Mouse (Mus musculus) R1 (cell line): ENCODE measurements around the gene Ick.

ENCODE experiments used
- DNase-seq: peaks from one replicate; pipeline ENCODE4 v3.0.0-alpha.2; 2018; ENCODE audit warnings: low read depth, low spot score

Gene Ick

DNA sequence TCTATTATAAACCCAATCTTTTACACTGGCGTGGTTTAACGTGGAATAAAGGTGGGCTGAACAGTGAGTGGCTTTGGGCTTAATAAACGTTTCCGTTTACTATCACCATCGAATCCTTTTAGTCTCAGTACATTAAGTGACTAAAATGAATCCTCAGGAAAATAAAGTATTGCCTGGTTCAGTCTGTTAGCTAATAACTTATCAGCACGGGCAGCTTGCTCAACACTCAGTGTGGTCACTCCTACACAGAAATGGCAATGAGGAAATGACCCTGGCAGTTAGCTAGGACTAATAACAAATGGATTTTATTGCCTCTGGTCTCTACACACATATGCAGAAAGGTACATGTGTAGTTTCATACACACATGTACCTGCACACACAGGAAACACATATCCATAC is 4.0 kb upstream of the Ick start:
- DNase-seq, result no peak

DNA sequence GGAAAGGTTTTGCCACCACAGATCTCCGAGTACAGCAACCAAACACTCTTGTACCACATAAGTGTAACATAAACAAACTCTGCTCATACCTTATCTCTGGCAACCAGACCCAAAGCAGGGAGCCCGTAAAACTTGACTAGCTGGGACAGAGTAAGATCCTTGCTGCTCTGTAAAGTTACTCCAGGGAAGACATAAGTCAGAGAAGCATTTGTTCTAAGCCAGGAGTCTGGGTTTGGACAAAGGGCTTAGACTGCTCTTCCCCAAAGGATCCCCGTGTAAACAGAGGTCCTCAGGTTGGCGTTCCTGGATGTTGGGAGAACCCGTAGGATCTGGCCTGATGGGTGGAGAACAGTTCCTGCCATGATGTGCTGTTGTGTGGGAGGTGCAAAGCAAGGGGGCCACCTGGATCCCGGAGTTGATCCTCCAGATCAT is 3.5 kb upstream of the Ick start:
- DNase-seq, result no peak

DNA sequence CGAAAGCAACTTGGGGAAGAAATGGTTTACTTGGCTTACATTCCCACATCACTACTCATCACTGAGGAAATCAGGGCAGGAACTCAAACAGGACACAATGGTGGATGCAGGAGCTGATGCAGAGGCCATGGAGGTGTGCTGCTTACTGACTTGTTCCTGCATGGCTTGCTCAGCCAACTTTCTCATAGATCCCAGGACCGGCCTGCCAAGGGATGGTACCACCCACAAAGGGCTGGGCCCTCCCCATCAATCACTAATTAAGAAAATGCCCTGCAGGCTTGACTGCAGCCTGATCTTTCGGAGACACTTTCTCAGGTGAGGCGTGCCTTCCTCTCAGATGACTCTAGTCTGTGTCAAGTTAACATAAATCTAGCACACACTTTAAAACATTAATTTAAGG is 2.2 kb upstream of the Ick start:
- no peak for DNase-seq

DNA sequence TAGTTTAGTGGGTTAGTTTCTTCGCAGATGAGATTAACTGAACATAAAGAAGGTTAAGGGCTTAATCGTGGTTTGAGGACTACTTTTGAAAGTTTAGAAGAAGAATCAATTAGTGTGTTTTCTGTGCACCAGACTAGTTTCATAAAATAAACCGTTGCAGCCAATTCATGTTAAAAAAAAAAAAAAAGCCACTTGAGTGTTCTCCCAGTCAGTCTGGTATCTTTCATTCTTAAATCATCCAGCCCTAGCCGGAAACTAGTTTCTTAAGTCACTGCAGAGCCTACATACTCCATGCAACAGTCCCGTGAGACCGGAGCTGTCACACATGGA is 1.4 kb upstream of the Ick start:
- no peak for DNase-seq

DNA sequence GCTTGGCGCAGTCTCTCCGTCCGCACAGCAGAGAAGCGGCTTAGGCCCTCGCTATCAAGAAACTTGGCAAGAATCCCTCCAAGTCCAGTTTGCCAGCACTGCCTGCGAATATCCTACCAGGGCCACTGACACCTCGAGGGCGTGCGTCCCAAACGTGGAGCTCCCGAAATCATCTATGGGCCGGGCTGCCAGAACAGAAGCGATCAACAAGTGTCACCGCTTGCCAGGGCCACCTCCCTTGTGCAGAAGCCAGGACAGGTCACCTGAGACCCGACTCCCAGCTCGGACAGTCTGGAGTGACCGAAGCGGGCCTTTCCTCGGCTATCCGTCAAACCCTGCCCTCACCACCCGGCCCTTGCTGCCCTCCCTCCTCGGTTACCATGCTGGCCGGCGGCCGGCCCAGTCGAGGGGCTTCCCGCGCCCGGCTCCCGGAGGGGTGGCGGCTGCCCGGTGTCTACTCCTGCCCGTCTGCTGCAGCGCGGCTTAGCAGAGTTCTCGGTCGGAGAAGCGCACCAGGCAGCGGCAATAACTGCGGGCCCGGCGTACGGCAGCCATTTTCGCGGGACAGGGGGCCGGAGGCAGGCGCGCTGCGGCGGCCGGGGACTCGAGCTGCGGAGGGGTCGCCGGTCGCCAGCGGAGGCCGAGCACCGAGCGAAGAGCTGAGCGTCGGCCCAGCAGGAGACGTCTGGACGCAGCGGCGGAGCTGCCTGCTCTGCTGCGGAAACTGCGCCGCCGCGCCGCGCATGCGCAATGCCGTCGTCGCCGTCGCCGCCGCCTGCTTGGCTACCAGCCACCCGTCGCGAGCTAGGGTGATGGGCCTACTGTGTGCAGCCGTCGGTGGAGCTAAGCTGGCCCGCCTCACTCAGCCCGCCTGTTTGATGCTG is 838 bp upstream of the Ick start:
- peak; percentile 75 for DNase-seq

DNA sequence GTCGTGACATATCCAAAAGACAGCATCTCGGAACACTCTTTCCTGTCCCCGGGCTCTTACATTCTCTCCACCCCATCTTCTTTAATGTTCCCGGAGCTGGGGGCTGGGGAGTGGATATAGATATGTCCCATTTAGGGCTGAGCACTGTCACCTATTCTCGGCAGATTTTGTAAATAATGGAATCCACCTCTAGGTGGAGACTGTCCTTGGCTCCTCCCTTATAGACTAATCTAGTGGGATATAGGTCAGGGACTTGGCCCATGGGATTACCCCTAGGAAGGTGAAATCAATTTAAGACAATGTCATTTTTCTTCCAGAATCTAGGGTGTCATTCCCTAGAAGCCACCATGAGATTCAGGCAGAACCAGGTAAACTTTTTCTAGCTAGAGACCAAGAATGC is 664 bp downstream of the Ick start:
- DNase-seq, result peak; percentile 71

DNA sequence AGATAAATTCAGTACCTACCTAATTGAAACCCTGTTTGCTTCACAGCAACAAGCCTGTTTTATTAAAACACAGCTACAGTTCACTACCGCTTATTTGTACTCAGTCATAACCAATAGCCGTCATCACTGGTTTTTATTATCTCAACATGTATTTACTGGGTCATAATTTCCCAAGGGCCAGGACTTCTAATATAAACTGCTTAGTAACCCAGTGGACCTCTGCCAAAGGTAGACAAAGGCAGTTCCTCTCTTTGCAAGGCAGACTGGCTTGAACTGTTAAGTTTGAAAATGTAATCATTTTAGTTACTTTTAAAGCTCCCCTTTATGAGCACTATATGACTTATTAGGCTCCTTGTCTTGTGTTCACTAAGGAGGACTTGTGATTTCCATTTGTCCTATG is 2.5 kb downstream of the Ick start:
- no peak for DNase-seq

DNA sequence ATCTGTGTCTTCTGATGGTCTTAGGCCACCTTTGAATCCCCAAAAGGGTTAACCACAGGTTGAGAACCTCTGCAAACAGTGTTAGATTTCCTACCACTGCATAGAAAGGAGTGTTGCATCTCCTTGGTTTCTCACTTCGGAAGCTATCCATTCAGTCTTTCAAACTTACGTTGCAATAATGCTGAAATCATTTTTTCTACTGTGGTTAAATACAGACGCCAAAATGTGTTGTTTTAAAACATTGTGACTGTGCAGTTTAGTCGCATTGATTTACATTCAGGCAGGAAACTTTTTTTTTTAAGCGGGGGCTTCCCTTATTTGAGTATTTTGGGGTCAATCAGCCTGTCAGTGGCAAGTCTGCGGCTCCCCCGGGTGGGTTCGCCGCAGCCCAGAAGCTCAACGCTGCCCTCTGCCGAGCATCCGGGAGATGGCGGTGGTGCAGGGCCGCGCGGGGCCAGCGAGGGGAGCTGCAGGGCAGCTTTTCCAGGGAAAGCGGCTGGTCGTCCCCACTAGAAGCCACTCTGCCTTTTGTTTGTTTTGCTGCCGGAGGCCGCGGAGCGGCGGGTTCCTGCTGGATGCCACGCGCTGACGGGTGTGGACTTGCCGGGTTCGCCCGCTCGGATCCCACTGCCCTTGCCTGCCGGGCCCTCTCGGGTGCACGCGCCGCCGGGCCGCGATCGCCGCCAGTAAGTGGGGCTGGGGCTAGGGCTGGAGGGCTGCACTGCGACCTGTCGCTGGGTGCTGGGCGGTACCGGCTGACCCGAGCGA is 4.0 kb downstream of the Ick start:
- DNase-seq, result peak; percentile 91

DNA sequence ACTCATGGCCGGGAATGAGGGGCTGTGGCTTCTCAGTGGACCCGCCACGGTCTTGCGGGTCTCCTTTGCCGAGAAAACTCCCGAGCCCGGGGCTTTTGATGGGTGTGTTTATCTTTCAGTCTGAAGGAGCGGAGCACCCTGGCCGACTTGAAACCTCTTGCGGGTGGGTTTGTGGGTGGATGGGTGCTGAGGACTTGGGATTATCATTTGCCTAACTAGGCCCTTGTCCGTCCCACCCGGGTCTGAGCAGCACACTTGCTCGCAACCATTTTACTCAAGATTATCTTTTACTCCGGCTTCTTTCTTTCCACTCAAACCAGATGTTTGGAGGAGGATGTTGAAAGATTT is 4.5 kb downstream of the Ick start:
- no peak for DNase-seq

DNA sequence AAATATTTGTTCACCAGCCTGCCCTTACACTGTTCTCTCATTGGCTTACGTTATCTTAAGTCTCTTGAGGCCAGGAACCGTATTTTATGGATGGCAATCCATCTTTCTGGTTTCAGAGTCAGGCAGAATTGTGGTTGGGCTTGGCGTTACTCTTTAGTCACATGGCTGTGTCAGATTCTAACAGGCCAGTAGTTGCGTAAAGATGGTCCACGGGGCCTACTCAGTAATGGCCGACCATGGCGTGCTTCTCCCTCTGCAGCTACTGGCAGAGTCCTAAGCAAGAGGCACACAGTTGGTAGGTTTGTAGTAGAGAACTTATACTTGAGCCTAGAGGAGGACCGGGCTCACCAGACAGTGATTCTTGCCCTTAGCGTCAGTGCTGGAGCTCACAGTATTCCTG is 6.8 kb downstream of the Ick start:
- no peak for DNase-seq

DNA sequence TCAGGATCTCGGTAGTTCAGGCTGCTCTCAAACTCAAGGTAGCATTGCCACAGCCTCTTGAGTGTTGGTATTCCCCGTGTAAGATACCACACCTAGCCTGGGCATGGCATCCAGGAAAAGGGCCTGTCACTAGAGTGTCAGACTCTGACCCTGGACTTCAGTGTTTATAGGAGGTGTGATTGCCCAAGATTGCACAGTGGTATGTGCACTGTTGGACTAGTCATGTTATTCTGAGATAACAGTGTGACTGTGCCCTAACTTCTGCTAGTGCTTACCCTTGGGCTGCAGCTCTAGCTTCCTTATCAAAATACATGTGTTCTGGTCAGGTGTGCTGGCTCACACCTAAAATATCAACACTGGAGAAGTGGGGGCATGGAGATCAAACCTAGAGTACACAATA is 8.7 kb downstream of the Ick start:
- no peak for DNase-seq

DNA sequence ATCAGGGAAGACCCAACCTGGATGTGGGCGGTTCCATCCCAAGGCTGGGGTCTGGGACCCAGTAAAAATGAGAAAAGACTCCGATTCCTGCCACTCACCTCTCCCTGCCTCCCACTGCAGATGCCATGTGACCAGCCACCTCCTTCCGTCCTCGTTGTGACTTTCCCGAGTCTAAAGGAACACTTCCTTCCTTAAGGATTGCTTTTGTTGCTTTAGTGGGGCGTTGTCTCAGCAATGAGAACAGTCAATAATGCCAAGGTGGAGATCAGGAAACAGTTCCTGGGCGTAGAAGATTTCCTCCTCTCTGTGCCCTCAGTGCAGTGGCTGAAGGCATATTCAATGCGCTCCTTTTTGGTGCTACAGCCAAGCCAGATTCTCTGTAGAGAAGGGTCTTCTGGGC is 12.4 kb downstream of the Ick start:
- peak; percentile 85 for DNase-seq

DNA sequence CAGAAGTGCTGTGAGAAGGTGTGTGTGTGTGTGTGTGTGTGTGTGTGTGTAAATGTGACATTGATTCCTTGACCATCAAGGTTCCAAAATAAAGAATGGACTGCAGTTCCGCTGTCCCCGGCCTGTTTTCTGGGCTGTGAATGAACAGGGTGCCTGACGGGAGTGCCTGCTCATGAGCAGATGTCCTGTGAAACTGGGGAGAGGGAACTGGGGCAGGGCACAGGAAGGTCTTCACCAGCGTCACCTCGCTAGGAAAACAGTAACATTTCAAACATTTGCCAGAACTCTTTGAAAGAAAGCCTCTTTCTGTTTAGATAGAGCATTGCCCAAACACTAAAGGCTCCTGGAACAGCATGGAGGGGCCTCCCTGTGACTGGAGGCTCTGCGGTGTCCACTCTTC is 13.0 kb downstream of the Ick start:
- no peak for DNase-seq

DNA sequence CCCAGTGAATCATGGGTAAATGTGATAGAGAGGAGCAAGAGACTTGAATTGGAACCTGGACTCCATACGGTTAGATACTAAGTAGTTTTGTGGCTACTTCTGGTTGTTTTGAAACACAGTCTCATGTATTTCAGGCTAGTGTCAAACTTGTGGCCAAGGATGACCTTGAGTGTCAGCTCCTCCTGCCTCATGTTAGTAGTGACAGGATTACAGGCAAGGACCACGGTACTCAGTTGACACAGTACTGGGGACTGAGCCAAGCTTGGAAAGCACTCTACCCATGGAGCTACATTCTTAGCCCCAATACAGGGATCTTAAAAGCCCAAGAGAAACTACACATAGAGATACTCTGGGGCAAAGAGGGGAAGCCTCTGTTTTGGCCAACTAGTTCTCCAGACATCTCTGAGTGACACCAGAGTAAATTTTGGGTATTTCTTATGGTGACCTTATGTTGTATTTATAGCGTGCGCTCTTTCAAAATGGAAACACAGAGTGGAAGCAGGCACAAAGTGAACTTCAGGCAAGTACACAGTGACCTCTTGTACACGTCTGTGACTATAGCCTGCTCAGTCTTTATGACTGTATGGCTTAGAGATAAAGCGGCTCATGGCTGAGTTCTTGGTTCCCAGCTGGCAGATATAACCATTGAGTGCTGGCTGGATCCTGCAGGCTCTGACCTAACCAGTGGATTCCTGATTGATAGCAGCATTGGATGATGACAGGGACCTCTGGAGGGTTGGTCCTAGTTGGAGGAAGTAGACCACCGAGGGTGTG is 14.1 kb downstream of the Ick start:
- DNase-seq, result no peak

DNA sequence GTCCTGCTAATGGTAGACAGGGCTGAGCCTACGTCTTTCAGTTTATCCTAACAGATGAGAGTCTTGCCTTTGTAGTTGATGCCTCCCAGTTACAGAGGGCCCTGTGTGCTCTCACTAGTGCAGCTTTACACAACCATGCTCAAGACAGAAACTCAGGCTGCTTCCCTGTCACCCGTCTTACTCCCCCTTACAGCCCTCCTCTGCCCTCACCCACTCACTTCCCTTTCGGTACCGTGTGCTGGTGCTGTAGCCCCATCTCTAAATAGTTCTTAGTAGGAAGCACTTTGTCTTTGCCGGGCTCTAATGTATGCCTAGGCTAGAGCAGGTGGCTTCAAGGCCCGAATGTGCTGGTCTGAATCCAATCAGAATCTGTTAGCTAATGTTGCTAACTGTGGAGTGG is 15.3 kb downstream of the Ick start:
- no peak for DNase-seq

DNA sequence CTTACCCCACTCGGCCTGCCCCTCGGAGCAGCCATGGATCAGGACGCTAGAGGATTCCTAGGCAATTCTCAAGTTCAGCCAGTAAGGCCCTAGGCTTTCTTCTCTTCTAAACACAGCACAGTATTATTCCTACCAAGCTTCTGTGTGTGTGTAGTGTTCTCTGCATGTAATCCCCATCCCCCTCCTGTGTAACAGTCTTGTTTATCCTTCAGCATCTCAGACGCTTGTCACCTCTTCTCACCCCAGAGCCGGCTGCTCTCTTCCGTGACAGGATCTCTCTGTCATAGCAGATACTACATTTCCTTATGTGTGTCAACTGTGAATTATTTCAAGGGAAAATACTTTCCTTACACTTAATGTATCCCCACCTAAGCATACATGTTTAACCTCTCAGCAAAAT is 17.0 kb downstream of the Ick start:
- DNase-seq, result no peak

DNA sequence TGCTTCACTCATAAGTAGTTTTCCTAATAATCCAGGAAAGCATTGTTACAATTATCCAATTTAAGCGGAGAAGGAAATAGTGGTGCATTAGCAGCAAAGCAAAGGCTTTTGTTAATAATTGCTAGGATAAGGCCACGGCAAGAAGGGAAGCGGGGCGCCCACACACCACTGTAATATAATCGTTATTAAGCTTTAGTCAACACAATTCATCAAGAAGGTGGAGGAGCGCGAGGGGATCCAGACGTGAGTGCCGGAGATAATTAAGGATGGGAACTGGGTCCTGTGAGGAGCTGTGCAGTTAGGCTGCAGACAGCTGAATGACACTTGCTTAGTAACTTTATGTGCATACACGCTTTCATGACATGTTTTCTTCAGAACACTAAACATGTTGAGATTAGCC is 17.7 kb downstream of the Ick start:
- DNase-seq, result no peak

DNA sequence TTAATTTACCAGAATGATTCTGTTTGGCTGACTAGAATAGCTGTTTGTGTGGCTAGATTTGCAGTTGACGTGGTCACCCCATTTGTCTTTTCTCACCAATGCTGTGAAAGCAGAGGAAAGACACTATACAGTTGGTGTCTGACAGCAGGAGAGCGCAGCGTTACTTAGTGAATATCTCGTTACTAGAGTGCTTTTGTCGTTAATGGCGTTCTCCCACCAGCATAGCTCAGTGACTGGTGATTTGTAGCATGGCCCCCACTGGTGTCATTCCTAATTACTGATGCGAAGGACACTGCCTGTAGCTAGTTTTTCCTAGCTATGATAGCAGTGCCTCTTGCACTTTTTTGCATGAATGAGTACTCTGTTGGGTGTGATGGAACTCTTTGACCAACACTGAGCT is 26.7 kb downstream of the Ick start:
- DNase-seq, result no peak

DNA sequence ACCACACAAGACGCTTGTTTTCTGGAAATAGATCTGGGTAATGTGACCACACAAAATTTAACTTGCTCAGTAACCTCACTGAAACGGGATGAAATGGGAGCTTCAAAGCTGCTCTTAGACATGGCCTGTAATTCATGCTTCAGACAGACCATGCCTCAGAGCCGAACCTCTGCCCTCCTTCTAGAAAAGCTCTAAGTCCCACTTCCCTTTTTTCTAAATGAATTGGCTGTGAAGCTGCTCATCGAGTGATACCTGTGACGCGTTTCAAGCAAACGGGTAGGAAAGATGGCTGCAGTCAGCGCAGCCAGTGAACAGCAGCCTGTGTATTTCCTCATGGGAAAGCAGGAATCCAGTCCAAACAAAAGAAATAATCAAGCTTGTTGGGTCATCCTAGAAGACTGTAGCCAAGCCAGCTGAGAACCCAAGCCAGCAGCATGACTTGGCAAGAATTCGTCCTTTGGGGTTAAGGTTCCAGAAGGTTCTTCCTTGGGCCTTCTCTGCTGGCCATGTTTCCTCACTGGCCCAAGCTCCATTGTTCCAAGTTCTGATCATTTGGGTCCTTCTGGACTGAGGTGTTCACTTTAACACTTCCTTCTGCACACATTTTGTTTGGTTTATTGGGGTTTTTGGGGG is 29.2 kb downstream of the Ick start:
- DNase-seq, result peak; percentile 29

DNA sequence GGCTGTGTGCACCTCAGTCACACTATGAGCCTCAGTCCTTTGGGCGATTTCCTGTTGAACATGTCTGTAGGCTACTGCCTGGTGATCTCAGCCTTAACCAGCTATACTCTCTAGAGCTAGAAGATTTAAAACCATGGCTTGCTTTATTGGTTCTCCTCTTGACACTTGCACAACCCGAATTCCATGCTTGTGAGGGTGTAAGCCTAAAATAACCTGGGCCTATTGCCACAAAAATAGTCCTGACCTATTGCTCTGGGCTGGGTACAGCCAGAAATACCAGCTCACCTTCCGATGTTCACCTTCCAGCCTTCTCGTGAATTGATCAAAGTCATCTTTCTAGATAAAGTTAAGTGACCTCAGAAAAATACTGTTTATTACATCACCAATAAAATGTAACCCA is 30.5 kb downstream of the Ick start:
- no peak for DNase-seq

DNA sequence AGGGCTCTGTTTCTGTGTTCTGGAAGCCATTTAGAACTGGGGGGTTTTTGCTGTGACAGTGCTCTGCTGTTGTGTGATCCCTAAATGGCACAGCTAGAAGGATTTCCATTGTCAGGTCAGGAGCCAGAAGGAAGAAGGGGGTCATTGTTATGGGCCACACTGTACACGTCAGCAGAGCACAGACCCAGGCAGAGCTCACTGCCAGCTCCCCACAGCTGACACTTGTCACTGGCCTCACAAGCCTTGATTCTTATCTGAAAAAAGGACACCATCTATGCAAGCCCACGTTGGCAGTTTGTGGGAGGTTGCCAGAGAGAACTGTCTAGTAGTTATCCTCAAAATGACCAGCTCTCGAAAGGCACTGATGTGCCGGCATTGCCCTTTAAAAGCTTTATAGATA is 37.1 kb downstream of the Ick start:
- no peak for DNase-seq

DNA sequence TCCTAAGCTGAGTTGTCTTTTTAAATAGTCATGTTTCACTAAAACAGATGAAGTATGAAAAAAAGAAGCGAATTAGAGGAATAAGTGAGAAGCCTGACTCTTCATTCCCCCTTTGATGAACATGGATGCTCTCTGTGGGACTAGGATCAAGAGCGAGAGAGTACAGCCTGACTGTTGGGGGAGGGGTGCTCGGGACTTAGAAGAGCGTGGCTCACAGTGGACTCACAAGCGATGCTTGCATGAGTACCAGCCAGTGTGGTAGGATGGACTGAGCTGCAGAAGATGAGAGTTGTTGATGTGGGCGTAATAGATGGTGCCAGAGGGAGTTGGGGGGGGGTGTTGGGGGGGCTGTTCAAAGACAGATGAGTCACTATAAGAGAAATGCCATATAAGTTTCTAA is 37.6 kb downstream of the Ick start:
- DNase-seq, result no peak
